Mouse (Mus musculus): ENCODE measurements around the gene Vmn2r100. TPM values are rescaled to one million over a fixed set of nuclear protein-coding genes. Genes with fewer than 3 reads are reported as not detected.

Vmn2r100 gene
- not detected in 2 replicates for polyA plus RNA-seq (2012; rRNA removed)

DNA sequence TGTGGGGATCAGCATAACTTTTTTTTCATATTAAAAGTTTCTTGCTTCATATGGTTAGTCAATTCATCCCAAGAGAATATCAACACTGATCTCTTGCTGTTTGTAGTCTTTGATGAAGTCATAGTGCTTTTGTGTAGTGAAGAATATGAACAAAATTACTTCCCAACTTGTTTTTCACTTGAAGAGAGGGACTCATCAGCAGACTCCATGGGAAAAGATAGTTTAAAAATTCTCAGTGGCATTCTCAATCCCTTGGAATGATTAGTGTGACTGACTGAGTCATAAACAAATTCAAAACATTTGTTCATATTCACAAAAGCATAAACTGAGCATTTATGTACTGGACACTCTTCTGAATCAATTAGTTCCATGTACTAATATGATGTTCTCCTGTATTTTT, at the start of gene Vmn2r100:
Gene Vmn2r100 (plus strand): TSS at position 301 of the 400 bp plus-strand sequence.
- H3K4me1 ChIP-seq (ENCODE audit: control insufficient read depth, insufficient read depth, low read length): no peaks in the 10 kb centered on the region
- H3K4me3 ChIP-seq (ENCODE audit: control insufficient read depth, low read depth, low read length): no peak within 1 kb of the TSS
- no peaks in the 10 kb centered on the region for H3K36me3 ChIP-seq (ENCODE audit: control insufficient read depth, insufficient read depth, low read length)
- no peaks in the 10 kb centered on the region for H3K27me3 ChIP-seq (ENCODE audit: control insufficient read depth, insufficient read depth, low read length)
- H3K27ac ChIP-seq (ENCODE audit: control insufficient read depth, insufficient read depth, low read depth, low read length): no peak within 1 kb of the TSS
- TF ChIP-seq CTCF (IDR thresholded peaks at IDR 0.05; ENCODE audit: control insufficient read depth, insufficient read depth, insufficient replicate concordance, low read depth, low read length) (no peak), POLR2A (IDR thresholded peaks at IDR 0.05; ENCODE audit: control insufficient read depth, low read depth, low read length) (no peak)

DNA sequence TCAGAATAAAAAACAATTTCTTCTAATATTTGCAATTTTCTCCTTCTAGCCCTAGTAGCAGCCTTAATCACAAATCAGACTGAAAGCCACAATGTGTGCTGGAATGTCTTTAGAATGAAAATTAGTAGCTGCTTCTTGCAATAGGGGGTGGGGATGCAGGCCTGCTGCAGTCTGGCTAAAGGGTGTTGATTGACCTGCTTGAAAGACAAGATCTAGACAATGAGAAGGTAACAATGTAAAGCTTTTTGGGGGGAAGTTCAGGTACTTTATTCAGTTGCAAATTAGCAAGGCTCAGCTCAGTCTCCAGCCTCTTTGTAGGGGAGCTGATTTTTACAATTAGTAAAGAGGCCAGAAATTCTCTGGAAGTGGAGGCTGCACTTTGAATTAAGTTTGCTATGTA, 21.7 kb upstream of the Vmn2r100 start:
- Histone ChIP-seq H3K27me3 (ENCODE audit: control insufficient read depth, insufficient read depth, low read length) (no peaks in the 10 kb centered on the region), H3K4me1 (ENCODE audit: control insufficient read depth, insufficient read depth, low read length) (peaks cover 5% of the 10 kb centered on the region), H3K27ac (ENCODE audit: control insufficient read depth, insufficient read depth, low read depth, low read length) (no peak overlapping the region), H3K36me3 (ENCODE audit: control insufficient read depth, insufficient read depth, low read length) (no peaks in the 10 kb centered on the region), H3K4me3 (ENCODE audit: control insufficient read depth, low read depth, low read length) (no peak overlapping the region)
- TF ChIP-seq POLR2A (IDR thresholded peaks at IDR 0.05; ENCODE audit: control insufficient read depth, low read depth, low read length): no peak
- TF ChIP-seq CTCF (IDR thresholded peaks at IDR 0.05; ENCODE audit: control insufficient read depth, insufficient read depth, insufficient replicate concordance, low read depth, low read length): no peak

DNA sequence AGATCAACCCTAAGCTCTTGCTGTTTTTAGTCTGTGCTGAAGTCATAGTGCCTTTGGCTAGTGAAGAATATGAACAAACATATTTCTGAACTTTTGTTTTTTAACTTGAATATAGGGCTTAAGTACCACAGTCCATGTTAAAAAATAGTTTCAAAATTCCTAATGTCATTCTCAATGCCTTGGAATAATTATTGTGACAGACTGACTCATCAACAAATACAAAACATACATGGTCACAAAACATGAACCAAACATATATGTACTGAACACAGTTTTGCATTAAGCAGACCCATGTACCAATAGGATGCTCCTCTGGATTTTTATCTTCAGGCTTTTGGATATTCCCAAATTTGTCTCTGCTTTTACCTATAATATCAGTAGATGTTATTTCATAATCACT, 72.4 kb downstream of the Vmn2r100 start, which contains the start of gene Vmn2r101:
Gene Vmn2r101 (plus strand): TSS at position 301 of the 400 bp plus-strand sequence.
- no peaks in the 10 kb centered on the region for H3K4me1 ChIP-seq (ENCODE audit: control insufficient read depth, insufficient read depth, low read length)
- TF ChIP-seq CTCF (IDR thresholded peaks at IDR 0.05; ENCODE audit: control insufficient read depth, insufficient read depth, insufficient replicate concordance, low read depth, low read length) (no peak), POLR2A (IDR thresholded peaks at IDR 0.05; ENCODE audit: control insufficient read depth, low read depth, low read length) (no peak)

More for the DNA sequence above, 72.4 kb downstream of the Vmn2r100 start, which contains the start of gene Vmn2r101:
- Histone ChIP-seq H3K27me3 (ENCODE audit: control insufficient read depth, insufficient read depth, low read length) (no peaks in the 10 kb centered on the region), H3K4me3 (ENCODE audit: control insufficient read depth, low read depth, low read length) (no peak within 1 kb of the TSS), H3K36me3 (ENCODE audit: control insufficient read depth, insufficient read depth, low read length) (no peaks in the 10 kb centered on the region), H3K27ac (ENCODE audit: control insufficient read depth, insufficient read depth, low read depth, low read length) (no peak within 1 kb of the TSS)

Other genes with a start within 250 kb of the Vmn2r100 start
- not detected in 2 replicates for gene Vmn2r99, start 142.8 kb upstream of the Vmn2r100 start, polyA plus RNA-seq (2012; rRNA removed)
- gene Vmn2r101, start 72.5 kb downstream of the Vmn2r100 start, polyA plus RNA-seq (2012; rRNA removed): not detected in 2 replicates
- gene Vmn2r102, start 155.6 kb downstream of the Vmn2r100 start, polyA plus RNA-seq (2012; rRNA removed): not detected in 2 replicates